Mouse (Mus musculus) lung, adult 2 months (tissue): ENCODE data around the gene Pak3.

ENCODE experiments used
- CTCF ChIP-seq: fragments of 200-500 bp; IDR thresholded peaks from 2 replicates; pipeline ENCODE4 v1.5.1; 2011; ENCODE audit warnings: mild to moderate bottlenecking, low read length, control low read depth; ENCODE audit not compliant: insufficient read depth
- POLR2A ChIP-seq: fragments of 200-500 bp; IDR thresholded peaks from 2 replicates; pipeline ENCODE4 v1.6.1; 2011; ENCODE audit warnings: low read depth, mild to moderate bottlenecking, control low read depth, low read length, borderline replicate concordance; ENCODE audit errors: extremely low read depth

DNA sequence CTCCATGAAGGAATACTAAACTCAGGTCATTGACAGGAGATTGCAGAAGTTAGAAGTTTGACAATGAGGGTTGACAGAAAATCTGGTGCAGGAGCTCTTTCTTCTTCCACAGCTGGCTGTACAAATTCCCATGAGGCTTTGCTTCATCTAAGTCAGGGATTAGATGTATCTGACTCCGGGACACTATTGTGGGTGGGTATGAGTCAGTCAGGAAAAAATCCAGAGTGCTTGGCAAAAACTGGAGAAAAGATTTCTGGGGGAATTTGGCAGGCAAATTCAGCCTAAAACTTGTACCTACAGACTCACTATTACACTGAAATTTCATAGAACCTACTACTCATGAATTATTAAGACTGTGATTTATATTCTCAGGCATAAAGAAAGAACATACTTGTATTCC is 297.6 kb downstream of the Pak3 start:
- TF ChIP-seq POLR2A (no peak), CTCF (no peak)
